ENCODE assay signal across 19 mouse cellular contexts in genomic region chr12:100924646-100925339, GRCm38 (mm10). TPM values are rescaled to one million over a fixed set of nuclear protein-coding genes. Genes with fewer than 3 reads are reported as not detected.
DNase-seq lines count a peak whose midpoint lies in the region; ATAC-seq and TF ChIP-seq lines count a peak whose summit lies in the region.
"Had no signal": no experiment of that assay in that cellular context is flagged by ENCODE, and none has a peak within 500 bp of the region (broad histone marks: within the 10 kb centered on the region; RNA-seq: fewer than 3 reads in every experiment).

No protein-coding gene starts in this region.

- no peak for ATAC-seq in hindbrain, embryonic 13.5 days (ENCODE audit: low FRiP score)
- ATAC-seq in hindbrain, embryonic 12.5 days (ENCODE audit: low FRiP score): no peak
- no peak for ATAC-seq in lung, postnatal 0 days
- peak; percentile 38 for ATAC-seq in monocyte, adult 5-6 weeks (replicated peaks; ENCODE audit: insufficient number of reproducible peaks, low FRiP score, low TSS enrichment, poor library complexity, severe bottlenecking)
- no peak for ATAC-seq in heart, embryonic 11.5 days (replicated peaks; ENCODE audit: insufficient number of reproducible peaks, low FRiP score, low TSS enrichment)
- ATAC-seq: inflammation-experienced regulatory T-cells, adult 6 months; Patski had no signal

- H3K27me3 ChIP-seq in hindbrain, embryonic 13.5 days: no peaks in the 10 kb centered on the region
- H3K27me3 ChIP-seq in hindbrain, embryonic 12.5 days: no peaks in the 10 kb centered on the region
- no peaks in the 10 kb centered on the region for H3K27me3 ChIP-seq in lung, postnatal 0 days (replicated peaks; ENCODE audit: insufficient read depth, low read length)
- H3K27me3 ChIP-seq in heart, embryonic 11.5 days (ENCODE audit: control insufficient read depth, insufficient read depth, low read length): no peaks in the 10 kb centered on the region; the same call in 1 of the 2 replicates
- H3K27me3 ChIP-seq: embryonic facial prominence, embryonic 12.5 days; heart, embryonic 15.5 days; lung, embryonic 15.5 days; Patski had no signal

- no peak overlapping the region for H3K4me2 ChIP-seq in hindbrain, embryonic 13.5 days
- H3K4me2 ChIP-seq in hindbrain, embryonic 12.5 days (replicated peaks): no peak overlapping the region
- no peak overlapping the region for H3K4me2 ChIP-seq in lung, postnatal 0 days (replicated peaks; ENCODE audit: low read depth, low read length)
- no peak overlapping the region for H3K4me2 ChIP-seq in heart, embryonic 11.5 days
- H3K4me2 ChIP-seq: embryonic facial prominence, embryonic 12.5 days; heart, embryonic 15.5 days; lung, embryonic 15.5 days had no signal

- H3K9me3 ChIP-seq in hindbrain, embryonic 13.5 days: no peaks in the 10 kb centered on the region
- H3K9me3 ChIP-seq in hindbrain, embryonic 12.5 days (replicated peaks): no peaks in the 10 kb centered on the region
- no peaks in the 10 kb centered on the region for H3K9me3 ChIP-seq in lung, postnatal 0 days (ENCODE audit: low read length)
- H3K9me3 ChIP-seq in heart, embryonic 11.5 days (replicated peaks; ENCODE audit: control insufficient read depth, low read length): no peaks in the 10 kb centered on the region
- H3K9me3 ChIP-seq: embryonic facial prominence, embryonic 12.5 days; heart, embryonic 15.5 days; hindbrain, embryonic 10.5 days; lung, embryonic 15.5 days; midbrain, embryonic 10.5 days had no signal

- no peak overlapping the region for H3K4me3 ChIP-seq in hindbrain, embryonic 13.5 days
- H3K4me3 ChIP-seq in hindbrain, embryonic 12.5 days: no peak overlapping the region
- no peak overlapping the region for H3K4me3 ChIP-seq in lung, postnatal 0 days (ENCODE audit: low read depth, low read length)
- H3K4me3 ChIP-seq in bone marrow, adult 2 months (replicated peaks; ENCODE audit: control insufficient read depth, low read depth, low read length): no peak overlapping the region
- H3K4me3 ChIP-seq in heart, embryonic 11.5 days (ENCODE audit: low read depth, low read length): no peak overlapping the region
- H3K4me3 ChIP-seq: embryonic facial prominence, embryonic 12.5 days; heart, embryonic 15.5 days; hindbrain, embryonic 10.5 days; lung, embryonic 15.5 days; midbrain, embryonic 10.5 days; myocyte had no signal

- no peak for TF ChIP-seq CTCF in lung, postnatal 0 days (IDR thresholded peaks at IDR 0.05)
- no peak for TF ChIP-seq CTCF in bone marrow, adult 2 months (IDR thresholded peaks at IDR 0.05; ENCODE audit: control insufficient read depth, insufficient read depth, low read length)

- TF ChIP-seq EP300 in lung, postnatal 0 days (IDR thresholded peaks at IDR 0.05): no peak

- WGBS in hindbrain, embryonic 13.5 days: 86% methylated on average over 15 of the region's 15 CpGs
- WGBS in hindbrain, embryonic 12.5 days: 88% methylated on average over 15 of the region's 15 CpGs
- WGBS in lung, postnatal 0 days: 72% methylated on average over 15 of the region's 15 CpGs
- WGBS in bone marrow, adult 2 months: 35% methylated on average over 15 of the region's 15 CpGs
- WGBS in heart, embryonic 11.5 days (ENCODE audit: insufficient replicate concordance): 82% methylated on average over 15 of the region's 15 CpGs

- H3K4me1 ChIP-seq in hindbrain, embryonic 13.5 days (replicated peaks): 0 out of 2 replicates have a peak, but pooled peaks cover 3% of the 10 kb centered on the region
- no peaks in the 10 kb centered on the region for H3K4me1 ChIP-seq in hindbrain, embryonic 12.5 days
- H3K4me1 ChIP-seq in lung, postnatal 0 days (ENCODE audit: insufficient read depth, low read depth, low read length): no peaks in the 10 kb centered on the region
- peaks cover 3% of the 10 kb centered on the region; the same call in 1 of the 2 replicates for H3K4me1 ChIP-seq in bone marrow, adult 2 months (ENCODE audit: control insufficient read depth, insufficient read depth, low read length)
- H3K4me1 ChIP-seq in heart, embryonic 11.5 days (ENCODE audit: control insufficient read depth, insufficient read depth, low read length): no peaks in the 10 kb centered on the region
- H3K4me1 ChIP-seq: embryonic facial prominence, embryonic 12.5 days; heart, embryonic 15.5 days; hindbrain, embryonic 10.5 days; lung, embryonic 15.5 days; midbrain, embryonic 10.5 days had no signal

- peak overlapping the region; percentile 66; the same call in 1 of the 2 replicates for H3K27ac ChIP-seq in hindbrain, embryonic 13.5 days
- H3K27ac ChIP-seq in hindbrain, embryonic 12.5 days: no peak overlapping the region
- H3K27ac ChIP-seq in lung, postnatal 0 days (ENCODE audit: low read length): no peak overlapping the region
- H3K27ac ChIP-seq in bone marrow, adult 2 months (ENCODE audit: control insufficient read depth, insufficient read depth, low read depth, low read length, poor library complexity): peak overlapping the region; percentile 85
- H3K27ac ChIP-seq in heart, embryonic 11.5 days (ENCODE audit: low read depth, low read length): no peak overlapping the region
- H3K27ac ChIP-seq: embryonic facial prominence, embryonic 12.5 days; heart, embryonic 15.5 days; hindbrain, embryonic 10.5 days; lung, embryonic 15.5 days; midbrain, embryonic 10.5 days had no signal

- H3K36me3 ChIP-seq in hindbrain, embryonic 13.5 days: peaks cover 54% of the 10 kb centered on the region
- peaks cover 55% of the 10 kb centered on the region for H3K36me3 ChIP-seq in hindbrain, embryonic 12.5 days
- H3K36me3 ChIP-seq in lung, postnatal 0 days (ENCODE audit: insufficient read depth, low read length): peaks cover 9% of the 10 kb centered on the region; the same call in 1 of the 2 replicates
- peaks cover 3% of the 10 kb centered on the region; the same call in 1 of the 2 replicates for H3K36me3 ChIP-seq in heart, embryonic 11.5 days (ENCODE audit: control insufficient read depth, insufficient read depth, low read length)
- H3K36me3 ChIP-seq: embryonic facial prominence, embryonic 12.5 days; heart, embryonic 15.5 days had no signal

- 0 out of 2 replicates have a peak overlapping the region, but pooled peaks have one; percentile 6 for H3K9ac ChIP-seq in hindbrain, embryonic 13.5 days
- H3K9ac ChIP-seq in hindbrain, embryonic 12.5 days: no peak overlapping the region
- H3K9ac ChIP-seq in lung, postnatal 0 days (replicated peaks; ENCODE audit: low read depth): no peak overlapping the region
- no peak overlapping the region for H3K9ac ChIP-seq in heart, embryonic 11.5 days (ENCODE audit: low read depth, low read length)
- H3K9ac ChIP-seq: embryonic facial prominence, embryonic 12.5 days; heart, embryonic 15.5 days; lung, embryonic 15.5 days had no signal

- DNase-seq in lung, postnatal 0 days (ENCODE audit: low spot score): peak; percentile 26
- no peak for DNase-seq in lung, postnatal 10 days
- DNase-seq in MN1 (ENCODE audit: low spot score): no peak
- DNase-seq: B cell, adult 2 months; cerebellum, adult 8-10 months; thymus, adult 2 months had no signal

- no peak for TF ChIP-seq POLR2A in bone marrow, adult 2 months (IDR thresholded peaks at IDR 0.05; ENCODE audit: borderline replicate concordance, control insufficient read depth, low read depth, low read length)

RNA-seq across cellular contexts. Expression of gene Gpr68, which starts 16.8 kb away (rescaled TPM):
- 1.6 and 1.7 TPM in 2 replicates for polyA plus RNA-seq in hindbrain, embryonic 13.5 days (2015; fragmentation: Nextera tagmentation; extraction: Ambion mirVana)
- 0.48 and 0.68 TPM in 2 replicates for polyA plus RNA-seq in hindbrain, embryonic 12.5 days (2016; fragmentation: Nextera tagmentation; extraction: Ambion mirVana)
- 0.15 and 0.21 TPM in 2 replicates for polyA plus RNA-seq in lung, postnatal 0 days (2015; fragmentation: Nextera tagmentation; extraction: Ambion mirVana)
- 1.4 TPM in 1 of 2 replicates, not detected in the other for polyA plus RNA-seq in bone marrow, adult 2 months (2011; ENCODE audit: insufficient read depth, insufficient read length, low replicate concordance, missing spikeins)
- 4.4 to 27.8 TPM (median 4.9 TPM) in 3 replicates for total RNA-seq in monocyte, adult 5-6 weeks (2017)
- polyA plus RNA-seq in heart, embryonic 11.5 days (2014; fragmentation: Nextera tagmentation; extraction: Ambion mirVana): 3.2 and 4.2 TPM in 2 replicates

Comparison
In these comparisons a context has a peak if more than half of its experiments do, and no peak if none do; other contexts are left out.
1. H3K27ac ChIP-seq: peak in hindbrain, embryonic 13.5 days (single experiment) and bone marrow, adult 2 months (single experiment); none in hindbrain, embryonic 12.5 days (single experiment), lung, postnatal 0 days (single experiment) and heart, embryonic 11.5 days (single experiment).